Mouse (Mus musculus) thymus, postnatal 10 days (tissue): ENCODE measurements around the gene Kif1c.
"Not testable (repeated sequence)": the region's sequence is repeated elsewhere in the genome, so short reads cannot be mapped to it uniquely, and the experiment has no call there.

Source experiments
- DNase-seq, 2 experiments: peaks; one replicate each; pipeline ENCODE4 v3.0.0; 2021; ENCODE audit warnings: low spot score in 2 of 2

Kif1c gene

DNA sequence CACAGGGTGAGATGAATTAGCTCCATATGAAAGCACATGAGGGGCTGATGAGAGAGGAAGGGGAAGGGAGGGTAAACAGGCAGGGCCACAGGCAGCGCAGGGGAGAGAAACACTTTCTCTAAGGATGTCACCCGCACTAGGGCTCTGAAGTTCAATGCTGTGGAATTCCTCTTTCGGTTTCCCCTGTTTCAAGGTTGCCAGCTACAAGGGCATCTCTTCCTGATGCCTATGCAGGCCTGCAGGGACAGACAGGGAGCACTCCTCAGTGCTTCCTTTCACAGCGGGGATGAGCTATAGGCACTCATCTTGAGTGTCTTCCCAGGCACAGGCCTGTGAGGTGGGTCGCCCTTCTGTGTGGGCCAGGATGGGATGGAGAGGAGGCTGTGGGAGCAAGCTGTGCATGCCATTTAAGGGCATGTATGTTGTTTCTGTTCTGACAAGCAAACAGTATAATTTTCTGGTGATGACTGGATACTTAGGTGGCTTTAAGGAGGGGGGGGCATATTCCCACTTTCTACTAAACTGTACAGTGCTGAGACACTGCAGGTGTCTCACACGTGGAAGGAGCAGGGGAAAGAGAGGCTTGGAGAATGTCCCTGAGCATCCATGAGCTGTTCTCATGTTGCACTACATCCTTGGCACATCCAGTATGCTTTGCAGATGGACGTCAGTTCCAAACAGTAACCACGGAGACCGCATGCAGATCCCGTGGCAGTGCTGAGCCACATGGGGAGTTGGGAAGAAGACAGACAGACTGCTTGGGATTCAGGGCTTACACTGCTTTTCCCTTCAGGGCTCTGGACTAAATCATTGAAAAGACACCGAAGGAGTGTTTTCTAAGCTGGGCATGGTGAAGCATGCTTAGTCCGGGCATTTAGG is 42.5 kb downstream of the Kif1c start:
- DNase-seq, result no peak

DNA sequence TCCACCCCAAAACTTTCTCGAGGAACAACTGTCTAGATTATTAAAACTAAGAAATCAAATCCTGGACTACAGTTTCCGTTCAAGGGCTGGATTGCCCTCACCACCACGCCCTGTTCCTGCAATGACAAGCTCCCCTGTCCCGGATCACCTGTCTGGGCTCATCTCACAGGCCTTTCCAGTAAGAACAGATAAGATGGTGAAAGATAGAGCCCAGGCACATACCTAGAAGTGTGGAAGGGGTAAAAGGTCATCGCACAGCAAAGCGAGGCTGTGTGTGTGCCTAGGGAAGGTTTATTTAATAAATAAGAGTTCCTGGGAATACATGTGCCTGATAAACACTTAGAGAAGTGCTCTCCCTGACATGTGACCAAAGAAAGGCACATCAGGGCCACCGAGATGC is 45.3 kb downstream of the Kif1c start:
- DNase-seq, result no peak

GRCm38 (mm10) chr11:70747876-70748545 is 47.7 kb downstream of the Kif1c start:
- DNase-seq, result no peak

- DNase-seq, result no peak
These were observed 52.1 kb downstream of the Kif1c start for GRCm38 (mm10) chr11:70752337-70753017.

GRCm38 (mm10) chr11:70753146-70753545 is 52.8 kb downstream of the Kif1c start:
- DNase-seq, result no peak

DNA sequence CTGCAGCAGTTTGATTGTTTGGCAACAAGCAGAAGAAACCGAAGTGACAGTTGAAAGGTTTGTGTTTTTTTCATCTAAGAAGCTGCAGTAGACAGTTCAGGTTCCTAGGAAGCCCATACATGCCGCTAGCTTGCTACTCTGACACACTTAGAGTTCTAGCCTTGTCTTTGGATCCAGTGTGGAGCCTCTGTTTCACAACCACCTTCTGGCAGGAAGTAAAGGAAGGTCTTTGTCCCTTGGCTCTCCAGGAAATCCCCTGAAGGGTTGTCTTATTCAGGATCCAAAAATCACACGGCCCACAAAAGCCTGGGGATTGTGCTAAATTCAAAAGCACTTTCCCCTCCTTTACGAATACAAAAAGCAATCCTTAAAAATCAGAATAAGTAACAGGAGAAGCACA is 54.1 kb downstream of the Kif1c start:
- DNase-seq, result no peak

DNA sequence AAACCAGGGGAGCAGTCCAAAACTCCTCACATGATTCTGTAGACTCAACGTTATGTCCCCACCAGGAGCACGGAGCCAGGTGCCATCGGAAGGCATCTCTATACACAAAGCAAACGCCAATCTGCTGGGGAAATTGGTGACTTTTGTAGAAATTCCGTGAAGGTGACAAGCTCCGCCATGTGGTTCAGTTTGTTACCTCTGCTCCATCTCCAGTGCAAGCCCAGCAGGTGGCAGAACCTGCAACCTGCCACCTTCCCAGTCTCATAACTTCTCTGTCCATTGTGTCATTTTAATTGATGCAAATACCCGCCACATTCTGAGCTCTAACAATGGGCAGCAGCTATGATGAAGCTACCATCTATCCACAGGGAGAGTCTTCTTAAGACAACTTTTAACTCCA is 54.6 kb downstream of the Kif1c start:
- DNase-seq, result no peak

GRCm38 (mm10) chr11:70755645-70756044 is 55.3 kb downstream of the Kif1c start:
- DNase-seq, result peak; percentile 69 to 90

GRCm38 (mm10) chr11:70760446-70760845 is 60.1 kb downstream of the Kif1c start:
- not testable (repeated sequence) for DNase-seq

DNA sequence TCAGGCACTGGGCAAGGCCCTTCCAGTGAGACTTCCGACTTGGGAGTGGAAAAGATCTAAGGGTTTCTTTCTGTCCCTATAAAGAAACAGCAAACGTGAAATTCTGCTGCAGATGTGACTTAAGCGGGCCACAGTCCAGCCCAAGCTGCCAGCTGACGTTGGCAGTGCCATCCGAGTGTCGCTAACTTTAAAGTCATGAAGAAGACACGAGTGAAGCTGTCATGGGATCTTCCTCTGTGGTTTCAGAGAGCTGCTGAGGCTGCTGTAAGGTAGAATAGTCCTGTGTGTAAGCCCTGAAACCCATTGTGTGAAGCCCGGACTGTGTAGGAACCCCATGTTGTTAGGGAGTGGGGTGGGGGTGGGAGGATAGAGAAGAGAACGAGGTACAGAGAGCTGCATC is 62.3 kb downstream of the Kif1c start:
- DNase-seq, result peak in 1 of 2 experiments; percentile 12

- DNase-seq, result no peak
These were observed 63.2 kb downstream of the Kif1c start for GRCm38 (mm10) chr11:70763582-70763935.

DNA sequence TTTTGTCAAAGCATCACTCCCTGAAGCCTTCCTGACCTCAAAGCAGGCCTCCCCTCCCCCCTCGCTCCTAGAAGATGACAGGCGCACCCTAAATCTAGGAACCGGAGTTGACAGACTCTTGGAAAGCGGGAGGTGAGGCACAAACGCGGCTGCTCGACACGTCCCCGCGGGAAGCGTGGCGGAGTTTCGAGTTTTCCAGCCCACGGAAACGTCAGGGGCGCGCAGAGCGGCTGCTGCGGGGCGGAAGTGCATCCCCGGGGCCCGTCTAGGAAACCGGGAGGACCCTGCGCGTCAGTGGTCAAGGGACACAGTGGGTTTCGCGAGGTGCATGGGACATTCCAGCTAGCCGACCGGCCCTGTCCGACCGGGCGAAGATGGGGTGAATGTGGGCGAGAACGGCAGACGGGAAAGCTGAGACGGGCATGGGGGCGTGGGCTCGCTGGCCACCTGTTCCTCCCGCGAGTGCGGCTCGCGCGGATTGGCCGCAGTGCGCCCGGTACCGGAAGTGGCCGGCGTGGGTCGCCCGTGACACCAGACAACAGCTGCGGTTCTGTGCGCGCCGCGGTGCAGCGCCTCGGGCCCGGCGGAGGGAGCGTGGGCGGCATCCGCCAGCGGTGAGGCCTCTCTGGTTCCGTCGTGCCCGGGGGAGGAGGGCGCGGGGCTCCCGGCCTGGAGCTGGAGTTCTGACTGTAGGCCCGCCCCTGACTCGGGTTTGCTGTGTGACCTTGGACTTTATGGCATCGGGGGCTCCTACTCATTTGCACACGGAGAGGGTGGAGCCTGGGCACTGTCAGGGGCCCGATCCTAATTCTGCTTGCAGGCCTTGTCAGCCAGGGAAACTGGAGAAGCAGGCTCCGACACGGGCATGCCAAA is 63.8 kb downstream of the Kif1c start, which contains the start of gene Zfp3:
Zfp3 (plus strand) TSS at position 274 of the 873 bp plus-strand sequence.
- DNase-seq, result peak; percentile 76 to 77

- peak in 1 of 2 experiments; percentile 15 for DNase-seq
These were observed 65.6 kb downstream of the Kif1c start for GRCm38 (mm10) chr11:70765776-70766445.

DNA sequence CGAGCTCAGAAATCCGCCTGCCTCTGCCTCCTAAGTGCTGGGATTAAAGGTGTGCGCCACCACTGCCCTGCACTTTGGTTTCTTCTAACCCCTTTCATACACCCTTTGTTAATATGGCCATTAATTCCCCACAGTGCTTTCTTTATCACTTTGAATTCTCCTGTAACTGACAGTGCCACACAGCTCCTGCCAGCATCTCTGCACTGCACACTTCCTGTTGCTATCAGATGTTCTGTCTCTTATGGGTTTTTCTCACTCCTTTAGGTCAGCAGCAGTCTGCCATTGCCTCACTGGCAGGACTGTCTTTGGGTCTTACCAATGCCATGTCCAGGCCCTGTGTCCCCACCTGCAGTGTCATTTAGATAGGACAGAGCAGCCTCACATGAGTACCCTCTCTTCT is 70.5 kb downstream of the Kif1c start:
- DNase-seq, result no peak

- peak; percentile 46 to 74 for DNase-seq
These were observed 76.7 kb downstream of the Kif1c start for GRCm38 (mm10) chr11:70776830-70777571.

- no peak for DNase-seq
These were observed 77.3 kb downstream of the Kif1c start for GRCm38 (mm10) chr11:70777634-70778033.

- DNase-seq, result peak in 1 of 2 experiments; percentile 25
These were observed 77.7 kb downstream of the Kif1c start for GRCm38 (mm10) chr11:70778058-70778457.
